Comparison of ENCODE assay signal across 28 mouse cellular contexts in the genomic region with DNA sequence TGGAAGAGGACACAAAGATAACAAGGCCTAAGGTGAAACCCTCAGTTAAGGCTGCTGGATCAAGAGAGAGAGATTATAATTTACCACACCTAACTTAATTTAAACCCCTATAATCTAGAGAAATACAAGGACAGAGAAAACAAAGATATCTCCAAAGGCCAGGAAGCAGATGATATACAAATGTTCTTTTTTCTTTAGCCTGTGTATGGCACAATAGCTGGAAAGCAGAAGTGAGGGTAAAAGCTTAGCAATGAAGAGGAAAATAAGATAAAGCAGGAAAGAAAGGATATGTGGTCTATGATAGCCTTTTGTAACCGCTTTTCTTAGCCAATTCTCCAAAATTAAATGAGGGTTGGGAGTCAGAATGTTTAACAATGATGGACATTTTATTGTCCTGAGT. TPM values are rescaled to one million over a fixed set of nuclear protein-coding genes. Genes with fewer than 3 reads are reported as not detected.
A peak's percentile ranks its signal among the peaks of the same experiment; 100 is the strongest.
DNase-seq lines count a peak whose midpoint lies in the region; ATAC-seq and TF ChIP-seq lines count a peak whose summit lies in the region.
"Had no signal": no experiment of that assay in that cellular context is flagged by ENCODE, and none has a peak within 500 bp of the region (broad histone marks: within the 10 kb centered on the region; RNA-seq: fewer than 3 reads in every experiment).

No protein-coding gene starts in this region.

- peak overlapping the region; percentile 75 for H3K27ac ChIP-seq in MEL (ENCODE audit: control insufficient read depth, low read depth, low read length)
- no peak overlapping the region for H3K27ac ChIP-seq in kidney, embryonic 15.5 days
- H3K27ac ChIP-seq: embryonic facial prominence, embryonic 13.5 days; embryonic facial prominence, embryonic 15.5 days; forebrain, embryonic 10.5 days; forebrain, embryonic 13.5 days; forebrain, embryonic 15.5 days had no signal

- no peak overlapping the region for H3K9ac ChIP-seq in MEL (ENCODE audit: control insufficient read depth, low read depth, low read length, poor library complexity, severe bottlenecking)
- H3K9ac ChIP-seq in kidney, embryonic 15.5 days, result no peak overlapping the region
- H3K9ac ChIP-seq: embryonic facial prominence, embryonic 13.5 days; embryonic facial prominence, embryonic 15.5 days; forebrain, embryonic 13.5 days; forebrain, embryonic 15.5 days; forebrain, postnatal 0 days had no signal

- no peak for TF ChIP-seq RAD21 in MEL (IDR thresholded peaks at IDR 0.05; ENCODE audit: low read depth, low read length)

- 59% methylated on average over 1 of the region's 1 CpGs for WGBS in kidney, embryonic 15.5 days

- ATAC-seq in common myeloid progenitor, adult 5-6 weeks (replicated peaks; ENCODE audit: low read depth, poor library complexity, severe bottlenecking), result peak; percentile 66; the same call in 1 of the 2 replicates
- ATAC-seq in megakaryocyte progenitor cell, adult 5-6 weeks (replicated peaks; ENCODE audit: poor library complexity), result peak; percentile 73
- ATAC-seq in kidney, embryonic 15.5 days (replicated peaks; ENCODE audit: low FRiP score), result no peak
- ATAC-seq: activated CD4-positive, CD25-positive, alpha-beta regulatory T cell, adult 4 months; CD4-positive, CD25-positive, alpha-beta regulatory T cell, adult 4 months; forebrain, embryonic 13.5 days; forebrain, embryonic 15.5 days; forebrain, postnatal 0 days; Patski had no signal

- no peak overlapping the region for H3K4me3 ChIP-seq in MEL (ENCODE audit: control insufficient read depth in 1 of 2, insufficient read depth in 1 of 2, low read depth in 2 of 2, low read length in 2 of 2)
- H3K4me3 ChIP-seq in kidney, embryonic 15.5 days (replicated peaks), result no peak overlapping the region
- H3K4me3 ChIP-seq: embryonic facial prominence, embryonic 13.5 days; embryonic facial prominence, embryonic 15.5 days; erythroblast, embryonic 14.5 days; forebrain, embryonic 10.5 days; forebrain, embryonic 13.5 days; forebrain, embryonic 15.5 days had no signal

- TF ChIP-seq POLR2A in MEL (IDR thresholded peaks at IDR 0.05; ENCODE audit: control insufficient read depth in 1 of 2, insufficient read depth in 1 of 2, low read depth in 1 of 2, low read length in 2 of 2, poor library complexity in 1 of 2), result no peak

- no peak overlapping the region for H3K4me2 ChIP-seq in kidney, embryonic 15.5 days
- H3K4me2 ChIP-seq: embryonic facial prominence, embryonic 13.5 days; embryonic facial prominence, embryonic 15.5 days; forebrain, embryonic 13.5 days; forebrain, embryonic 15.5 days had no signal

- TF ChIP-seq CTCF in MEL (IDR thresholded peaks at IDR 0.05 in 2 of 3, conservative IDR thresholded peaks at IDR 0.05 in 1 of 3; ENCODE audit: control insufficient read depth in 1 of 3, insufficient read depth in 1 of 3, low read depth in 2 of 3, low read length in 3 of 3, poor library complexity in 1 of 3, severe bottlenecking in 1 of 3), result no peak

- peak; percentile 61 for DNase-seq in MEL (ENCODE audit: low read depth, low spot score)
- no peak for DNase-seq in urinary bladder, postnatal 36 days (ENCODE audit: low spot score in 2 of 2)
- no peak for DNase-seq in neural tube, embryonic 10.5 days (ENCODE audit: extremely low spot score, low spot score)
- DNase-seq: adrenal gland, adult 8-10 months; adrenal gland, postnatal 14 days; adrenal gland, postnatal 36 days; B cell, adult 2 months; cerebellum, adult 11-12 months; cerebellum, adult 2 months; cerebellum, adult 9-10 months; cerebellum, postnatal 10 days; cerebellum, postnatal 25 days; embryo, embryonic 11 days; forebrain, postnatal 0 days had no signal

- no peaks in the 10 kb centered on the region for H3K27me3 ChIP-seq in MEL (ENCODE audit: control insufficient read depth in 1 of 2, insufficient read depth in 2 of 2, low read length in 2 of 2)
- no peaks in the 10 kb centered on the region for H3K27me3 ChIP-seq in kidney, embryonic 15.5 days
- H3K27me3 ChIP-seq: CH12.LX; embryonic facial prominence, embryonic 13.5 days; embryonic facial prominence, embryonic 15.5 days; forebrain, embryonic 13.5 days; forebrain, embryonic 15.5 days had no signal

- no peaks in the 10 kb centered on the region for H3K79me2 ChIP-seq in MEL (ENCODE audit: control insufficient read depth, insufficient read depth, low read length, poor library complexity)

- H3K4me1 ChIP-seq in MEL (ENCODE audit: control insufficient read depth in 1 of 2, insufficient read depth in 2 of 2, low read length in 2 of 2), result no peaks in the 10 kb centered on the region; a peak in 2 of 4 replicates
- H3K4me1 ChIP-seq in kidney, embryonic 15.5 days, result no peaks in the 10 kb centered on the region
- H3K4me1 ChIP-seq: embryonic facial prominence, embryonic 13.5 days; embryonic facial prominence, embryonic 15.5 days; forebrain, embryonic 10.5 days; forebrain, embryonic 13.5 days; forebrain, embryonic 15.5 days had no signal

- H3K9me3 ChIP-seq in MEL (replicated peaks; ENCODE audit: insufficient read depth, low read length), result no peaks in the 10 kb centered on the region
- no peaks in the 10 kb centered on the region for H3K9me3 ChIP-seq in kidney, embryonic 15.5 days (replicated peaks)
- H3K9me3 ChIP-seq: embryonic facial prominence, embryonic 13.5 days; embryonic facial prominence, embryonic 15.5 days; forebrain, embryonic 10.5 days; forebrain, embryonic 13.5 days; forebrain, embryonic 15.5 days; G1E had no signal

- H3K36me3 ChIP-seq in MEL (ENCODE audit: control insufficient read depth in 1 of 2, insufficient read depth in 2 of 2, low read length in 2 of 2), result peaks cover 0 to 8% of the 10 kb centered on the region in 2 experiments; a peak in 2 of 4 replicates
- no peaks in the 10 kb centered on the region for H3K36me3 ChIP-seq in kidney, embryonic 15.5 days
- H3K36me3 ChIP-seq: embryonic facial prominence, embryonic 13.5 days; embryonic facial prominence, embryonic 15.5 days; forebrain, embryonic 10.5 days; forebrain, embryonic 15.5 days; G1E had no signal

- TF ChIP-seq EP300 in MEL (IDR thresholded peaks at IDR 0.05; ENCODE audit: low read depth in 1 of 2, low read length in 2 of 2), result peak; percentile 80 to 81

TF ChIP-seq in MEL, 35 proteins besides CTCF, POLR2A, EP300 and RAD21:
- peak; percentile 25; the same call in 1 of the 2 replicates for TF ChIP-seq SIN3A (IDR thresholded peaks at IDR 0.05; ENCODE audit: low read length)
- TF ChIP-seq TAL1 (IDR thresholded peaks at IDR 0.05; ENCODE audit: low read length), result peak; percentile 27; the same call in 1 of the 2 replicates
- peak; percentile 58; the same call in 1 of the 2 replicates for TF ChIP-seq RCOR1 (IDR thresholded peaks at IDR 0.05; ENCODE audit: low read depth, low read length)
- TF ChIP-seq GATA1 (IDR thresholded peaks at IDR 0.05; ENCODE audit: low read depth, low read length), result peak; percentile 66
- peak; percentile 69; the same call in 1 of the 2 replicates for TF ChIP-seq TCF12 (IDR thresholded peaks at IDR 0.05; ENCODE audit: low read depth, low read length)
- TF ChIP-seq ZNF384 (IDR thresholded peaks at IDR 0.05; ENCODE audit: low read depth, low read length), result 0 out of 2 replicates have a peak, but pooled peaks have one; percentile 21
- no peak for TF ChIP-seq POLR2AphosphoS5 (IDR thresholded peaks at IDR 0.05; ENCODE audit: borderline replicate concordance, low read depth, low read length)
- no peak for TF ChIP-seq CHD1 (IDR thresholded peaks at IDR 0.05; ENCODE audit: low read depth, low read length)
- TF ChIP-seq ETS1 (IDR thresholded peaks at IDR 0.05; ENCODE audit: low read depth, low read length), result peak; percentile 44; the same call in 1 of the 2 replicates

RNA-seq across cellular contexts. Expression of gene Mtmr1, which starts 9.2 kb away (rescaled TPM):
- 19.4 and 19.6 TPM in 2 replicates for total RNA-seq in MEL (2012; rRNA removed)
- polyA plus RNA-seq in MEL (2012; ENCODE audit: insufficient read depth in 1 of 2, insufficient read length in 2 of 2, low read depth in 1 of 2, low replicate concordance in 2 of 2, missing spikeins in 1 of 2), result 10 to 100 TPM in 1 of 2 experiments, not detected in 1; 14.8 TPM
- 25.7 and 36.2 TPM in 2 replicates for total RNA-seq in common myeloid progenitor, adult 5-6 weeks (2017)
- total RNA-seq in megakaryocyte progenitor cell, adult 5-6 weeks (2015), result 32.7 and 40.1 TPM in 2 replicates
- 33.0 and 35.6 TPM in 2 replicates for total RNA-seq in megakaryocyte progenitor cell, adult 5-6 weeks (2017)
- polyA plus RNA-seq in kidney, embryonic 15.5 days (2015; fragmentation: Nextera tagmentation; extraction: Ambion mirVana), result 8.7 and 9.3 TPM in 2 replicates
